Mouse (Mus musculus) embryo, embryonic 11 days (tissue): ENCODE results near the gene Rmi2.
A peak's percentile ranks its signal among the peaks of the same experiment; 100 is the strongest.
"Not testable (repeated sequence)": the region's sequence is repeated elsewhere in the genome, so short reads cannot be mapped to it uniquely, and the experiment has no call there.

ENCODE experiments used
- DNase-seq: peaks from one replicate; pipeline ENCODE4 v3.0.0-alpha.2; 2015

Rmi2 gene

DNA sequence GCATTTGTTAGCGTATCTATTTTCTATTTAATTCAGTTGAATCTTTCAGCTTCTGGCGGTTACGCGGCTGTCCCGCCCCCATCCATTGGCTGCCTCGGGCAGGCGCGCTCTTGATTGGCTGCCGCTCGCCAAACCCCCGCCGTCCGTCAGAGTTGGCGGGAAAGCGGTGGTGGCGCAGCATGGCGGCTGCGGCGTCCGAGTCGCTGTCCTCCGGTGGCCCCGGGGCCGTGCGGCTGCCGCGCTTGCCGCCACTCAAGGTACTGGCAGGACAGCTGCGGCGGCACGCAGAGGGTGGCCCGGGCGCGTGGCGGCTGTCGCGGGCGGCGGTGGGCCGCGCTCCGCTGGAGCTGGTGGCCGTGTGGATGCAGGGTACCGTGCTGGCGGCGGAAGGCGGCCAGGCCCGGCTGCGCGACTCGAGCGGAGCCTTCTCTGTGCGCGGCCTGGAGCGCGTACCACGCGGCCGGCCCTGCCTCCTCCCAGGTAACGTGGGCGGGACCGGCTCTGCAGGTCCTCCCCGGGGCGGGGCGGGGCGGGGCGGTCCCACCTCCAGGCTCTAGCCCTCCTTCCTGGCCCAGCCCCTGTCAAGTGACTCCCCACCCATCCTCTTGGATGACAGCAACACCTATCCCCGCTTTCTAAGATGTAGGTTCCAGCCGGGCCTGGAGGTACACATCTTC is at the start of gene Rmi2:
TSS of gene Rmi2 (plus strand) at position 149 of the 677 bp plus-strand sequence.
- peak; percentile 95 for DNase-seq

DNA sequence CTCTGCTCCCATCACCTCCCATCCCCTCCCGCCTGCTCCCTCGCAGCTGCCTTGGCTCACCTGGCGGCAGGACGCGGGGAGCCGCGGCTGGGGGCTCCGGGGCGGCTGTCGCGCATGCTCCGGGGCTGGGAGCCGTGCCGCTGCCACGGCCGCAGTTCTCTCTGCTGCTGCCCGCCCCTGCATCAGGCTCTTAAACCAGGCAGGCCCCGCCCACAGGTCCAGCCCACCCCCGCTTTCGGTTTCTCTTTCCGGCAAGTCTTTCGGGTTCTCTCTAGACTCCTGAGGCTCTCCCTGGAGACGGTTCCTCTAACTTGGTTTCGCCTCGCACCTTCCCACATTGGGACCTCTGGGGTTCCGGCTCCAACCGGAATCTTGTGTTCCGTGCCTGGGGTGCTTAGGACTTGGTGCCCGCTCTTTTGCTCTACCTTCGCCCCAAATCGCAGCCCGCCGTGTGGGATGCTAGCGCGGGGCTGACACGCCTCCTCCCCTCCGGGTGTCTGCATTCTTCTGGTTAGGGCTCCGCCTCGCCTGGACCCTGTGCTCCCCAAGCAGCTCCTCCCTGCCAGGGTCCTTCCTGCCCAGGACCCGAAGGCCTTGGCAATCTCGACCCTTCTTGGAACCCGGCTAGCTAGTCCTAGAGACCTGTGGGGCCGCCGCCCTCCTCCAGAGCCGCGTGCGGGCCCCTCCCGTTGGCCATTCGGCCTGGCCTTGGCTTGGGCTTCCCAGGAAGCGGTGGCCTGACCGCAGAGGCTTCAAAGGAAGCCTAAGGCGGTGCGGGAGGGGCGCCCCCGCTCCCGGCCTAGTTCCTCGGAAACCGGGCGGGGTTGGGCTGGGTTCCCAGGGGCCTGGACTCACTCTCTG is 49.3 kb upstream of the Rmi2 start, which contains the start of gene Socs1:
TSS of gene Socs1 (minus strand) at position 166 of the 861 bp plus-strand sequence.
- peak; percentile 93 for DNase-seq

DNA sequence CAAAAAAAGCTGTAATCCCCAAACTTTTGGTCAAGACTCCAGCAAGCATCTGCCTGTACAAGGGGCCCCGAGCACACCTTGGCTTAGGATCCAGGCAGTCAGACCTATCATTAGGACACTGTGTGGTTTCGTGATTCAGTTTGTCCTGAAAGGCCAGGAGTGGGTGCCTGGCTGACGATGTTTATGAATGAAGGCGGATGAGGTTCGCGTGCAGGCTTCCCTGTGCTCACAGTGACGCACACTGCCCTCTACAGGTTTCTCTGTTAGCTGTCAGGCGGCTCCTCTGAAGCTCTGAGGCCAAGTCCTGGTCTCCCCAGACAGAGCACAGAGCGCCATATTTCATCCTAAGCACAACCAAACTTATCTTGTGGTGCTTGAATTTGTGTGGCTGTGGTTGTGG is 48.6 kb upstream of the Rmi2 start:
- DNase-seq = peak; percentile 95

DNA sequence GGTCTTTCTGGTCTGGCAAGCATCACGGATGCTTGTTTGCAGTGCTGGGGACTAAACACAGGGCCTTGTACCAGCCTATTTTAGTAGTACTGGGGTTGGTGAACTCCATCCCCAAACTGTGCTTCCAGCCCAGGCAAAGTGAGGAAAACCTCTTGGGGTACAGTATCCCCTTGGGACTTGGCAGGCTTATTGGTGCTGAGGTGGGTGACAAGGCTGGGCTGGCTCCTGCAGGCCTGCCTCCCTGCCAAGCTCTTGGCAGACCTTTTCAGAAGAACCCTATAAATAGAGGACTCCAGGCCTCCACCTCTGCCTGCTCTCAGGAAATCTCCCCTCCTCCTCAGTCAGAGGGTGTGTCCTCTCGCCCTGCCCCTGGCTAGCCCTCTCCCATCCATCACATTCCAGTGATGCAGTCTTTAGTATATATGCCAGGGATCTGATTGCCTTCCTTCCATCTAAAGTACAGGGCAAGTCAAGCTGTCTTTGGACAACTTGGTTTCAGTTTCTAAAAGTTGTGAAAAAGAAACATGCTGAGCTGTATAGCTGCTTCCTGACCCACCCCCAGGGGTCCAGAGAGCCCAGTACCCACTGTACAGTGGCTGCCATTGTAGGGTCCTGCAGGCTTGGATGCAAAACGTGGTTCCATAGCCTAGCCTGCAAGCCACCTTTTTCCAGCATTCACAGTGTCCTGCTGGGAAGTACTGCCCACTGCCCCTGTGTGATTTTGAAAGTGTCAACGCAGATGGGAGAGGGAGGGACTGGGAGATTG is 47.9 kb upstream of the Rmi2 start:
- DNase-seq = no peak

DNA sequence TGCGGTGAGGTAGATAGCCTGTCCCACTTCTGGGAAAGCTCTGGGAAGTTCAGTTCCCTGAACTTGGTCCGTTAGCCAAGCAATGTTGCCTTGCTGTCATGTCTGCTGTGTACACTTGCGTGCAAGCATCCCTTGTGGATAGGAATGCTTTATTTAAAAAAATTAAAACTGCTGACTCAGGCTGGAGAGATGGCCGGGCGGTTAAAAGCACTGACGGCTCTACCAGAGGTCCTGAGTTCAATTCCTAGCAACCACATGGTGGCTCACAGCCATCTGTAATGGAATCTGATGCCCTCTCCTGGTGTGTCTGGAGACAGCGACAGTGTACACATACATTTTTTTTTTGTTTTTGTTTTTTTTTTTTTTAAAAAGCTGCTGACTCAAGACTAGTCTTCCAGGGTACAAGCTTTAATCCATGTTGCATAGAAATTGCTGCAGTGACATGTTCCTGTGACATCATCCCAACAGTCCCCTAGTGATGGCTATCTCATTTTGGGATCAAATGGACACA is 47.3 kb upstream of the Rmi2 start:
- no peak for DNase-seq

DNA sequence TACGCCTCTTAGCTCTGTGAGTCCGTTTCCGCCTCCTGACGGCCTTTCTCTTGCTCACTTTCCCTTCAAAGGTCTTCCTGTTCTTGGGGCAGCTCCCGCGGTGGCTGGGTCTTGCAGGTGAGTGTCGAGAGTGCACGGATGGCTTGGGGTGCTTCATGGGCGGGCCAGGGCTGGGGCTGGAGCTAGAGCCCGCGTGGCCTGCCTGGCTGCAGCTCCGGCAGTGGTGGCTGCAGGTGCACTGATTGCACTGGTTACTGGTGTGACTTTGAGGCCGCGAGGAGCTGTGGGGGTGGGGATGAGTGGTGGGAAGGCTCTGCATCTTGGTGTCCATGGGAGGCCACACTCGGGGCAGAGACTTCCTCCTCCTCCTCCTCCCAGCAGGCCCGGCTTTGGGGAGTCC is 46.6 kb upstream of the Rmi2 start, which contains the start of gene Tnp2:
TSS of gene Tnp2 (minus strand) at position 390 of the 400 bp plus-strand sequence.
- DNase-seq = no peak

DNA sequence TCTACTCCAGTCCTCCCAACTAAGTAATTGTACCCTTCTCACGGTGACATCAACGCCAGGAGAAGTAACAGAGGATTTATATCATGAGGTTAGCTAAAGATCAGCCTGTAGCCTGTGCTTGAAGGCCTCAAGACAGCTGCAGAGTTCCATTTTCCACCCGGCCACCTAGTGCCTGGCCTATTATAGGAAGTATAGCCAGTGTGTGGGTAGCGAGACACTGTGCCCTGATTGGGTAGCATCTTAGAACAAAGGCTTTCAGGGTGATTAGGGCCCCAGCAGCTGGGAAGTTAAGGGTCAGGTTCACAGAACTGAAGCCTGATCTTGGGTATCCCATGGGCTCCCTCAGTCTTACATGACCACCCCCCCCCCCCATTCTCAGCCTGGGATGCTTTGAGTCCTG is 46.0 kb upstream of the Rmi2 start:
- no peak for DNase-seq

DNA sequence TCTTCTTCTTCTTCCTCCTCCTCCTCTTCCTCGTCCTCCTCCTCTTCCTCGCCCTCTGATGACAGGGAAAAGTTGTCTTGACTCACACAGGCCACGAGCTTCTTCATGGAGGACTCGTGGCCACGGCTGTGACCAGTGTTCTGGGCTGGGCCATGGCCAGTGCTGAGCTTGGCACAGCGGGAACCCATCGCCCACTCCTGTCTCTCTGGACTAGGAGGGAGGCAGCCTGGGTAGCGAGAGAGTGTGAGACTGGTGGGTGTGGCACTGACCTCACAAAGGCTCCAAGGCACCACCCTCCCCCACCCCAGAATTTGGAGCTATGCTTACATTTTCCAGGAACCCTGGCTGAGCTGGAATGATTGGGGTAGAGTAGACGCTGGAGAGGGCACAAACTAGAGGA is 44.2 kb upstream of the Rmi2 start, which contains the start of gene Prm3:
TSS of gene Prm3 (minus strand) at position 213 of the 400 bp plus-strand sequence.
- no peak for DNase-seq

DNA sequence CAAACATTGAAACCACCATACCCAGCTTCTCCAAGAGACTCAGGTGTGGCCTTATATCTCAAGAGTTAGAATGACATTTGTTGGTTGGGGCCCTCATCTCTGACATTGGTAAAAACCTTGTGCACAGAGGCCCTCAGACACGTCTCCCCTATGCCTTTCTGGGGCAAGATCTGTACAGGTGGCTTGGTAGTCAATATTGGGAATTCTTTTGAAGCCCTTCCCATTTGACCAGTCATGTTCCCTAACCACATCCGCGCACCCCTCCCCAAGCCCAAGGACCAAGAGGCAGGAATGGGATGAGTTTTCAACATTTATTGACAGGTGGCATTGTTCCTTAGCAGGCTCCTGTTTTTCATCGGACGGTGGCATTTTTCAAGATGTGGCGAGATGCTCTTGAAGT is 38.8 kb upstream of the Rmi2 start, which contains the start of gene Prm2:
TSS of gene Prm2 (minus strand) at position 101 of the 400 bp plus-strand sequence.
- DNase-seq = no peak

DNA sequence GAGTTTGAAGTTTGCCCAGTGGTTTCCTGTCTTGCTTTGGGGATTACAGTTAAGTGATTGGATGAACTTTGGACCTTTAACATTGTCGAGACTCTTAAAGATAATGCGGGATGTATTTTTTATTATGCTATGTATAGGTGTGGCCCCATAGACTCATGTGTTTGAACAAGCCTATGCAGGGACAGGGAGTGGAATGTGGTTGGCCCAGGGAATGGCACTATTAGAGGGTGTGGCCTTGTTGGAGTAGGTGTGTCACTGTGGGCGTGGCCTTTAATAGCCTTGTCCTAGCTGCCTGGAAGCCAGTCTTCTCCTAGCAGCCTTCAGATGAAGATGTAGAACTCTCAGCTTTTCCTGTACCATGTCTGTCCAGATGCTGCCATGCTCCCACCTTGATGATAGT is 32.4 kb upstream of the Rmi2 start:
- not testable (repeated sequence) for DNase-seq

DNA sequence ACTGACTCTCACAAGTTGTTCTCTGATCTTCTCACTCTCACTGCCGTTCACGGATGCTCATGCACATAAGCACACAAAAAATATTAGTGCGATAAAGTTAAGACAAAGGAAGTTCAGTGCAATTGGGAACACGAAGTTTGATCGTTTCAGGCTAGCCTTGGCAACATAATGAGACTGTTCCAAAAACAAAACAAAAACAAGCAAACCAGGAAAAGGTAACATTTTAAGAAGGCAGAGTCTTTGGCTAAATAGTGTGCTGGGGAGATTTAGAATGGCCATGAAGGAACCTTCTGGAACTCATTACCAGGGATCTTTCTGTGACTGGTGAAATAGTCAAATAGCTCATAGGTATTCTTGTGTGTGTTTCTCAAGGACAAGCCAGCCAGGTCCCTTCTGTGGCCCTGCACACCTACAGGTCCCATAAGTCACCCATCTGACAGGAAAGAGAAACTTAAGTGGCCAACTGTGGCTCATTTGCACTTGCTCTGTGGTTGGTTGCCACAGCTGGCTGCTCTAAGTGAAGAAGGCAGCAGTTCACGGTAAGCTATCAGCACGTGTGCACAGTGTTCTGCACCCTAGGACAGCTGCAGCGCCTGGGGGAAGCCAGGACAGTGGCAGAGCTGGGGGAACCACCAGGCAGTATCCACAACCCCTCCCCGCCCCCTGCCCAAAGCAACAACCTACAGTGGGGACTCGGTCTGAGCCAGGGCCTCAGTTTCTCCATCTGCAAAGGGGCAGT is 28.9 kb upstream of the Rmi2 start, which contains the start of gene Prm1:
TSS of gene Prm1 (minus strand) at position 51 of the 739 bp plus-strand sequence.
- DNase-seq = no peak

DNA sequence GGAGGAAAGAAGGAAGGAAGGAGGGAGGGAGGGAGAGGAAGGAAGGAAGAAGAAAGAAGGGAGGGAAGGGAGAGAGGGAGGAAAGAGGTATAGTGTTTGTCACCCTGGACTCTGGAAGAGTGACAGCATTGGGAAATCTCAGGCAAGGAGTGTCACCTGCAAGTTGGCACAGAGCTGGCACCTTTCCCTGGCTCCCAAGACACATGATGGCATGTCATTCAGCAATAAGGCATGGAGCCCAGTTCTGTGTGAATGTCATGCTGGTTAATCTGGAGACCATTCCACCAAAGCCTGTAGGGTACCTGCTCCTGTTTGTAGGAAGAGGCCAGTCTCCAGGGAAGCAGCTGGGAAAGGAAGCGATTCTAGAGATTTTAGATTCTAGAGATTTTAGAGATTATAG is 24.5 kb upstream of the Rmi2 start:
- DNase-seq = no peak

DNA sequence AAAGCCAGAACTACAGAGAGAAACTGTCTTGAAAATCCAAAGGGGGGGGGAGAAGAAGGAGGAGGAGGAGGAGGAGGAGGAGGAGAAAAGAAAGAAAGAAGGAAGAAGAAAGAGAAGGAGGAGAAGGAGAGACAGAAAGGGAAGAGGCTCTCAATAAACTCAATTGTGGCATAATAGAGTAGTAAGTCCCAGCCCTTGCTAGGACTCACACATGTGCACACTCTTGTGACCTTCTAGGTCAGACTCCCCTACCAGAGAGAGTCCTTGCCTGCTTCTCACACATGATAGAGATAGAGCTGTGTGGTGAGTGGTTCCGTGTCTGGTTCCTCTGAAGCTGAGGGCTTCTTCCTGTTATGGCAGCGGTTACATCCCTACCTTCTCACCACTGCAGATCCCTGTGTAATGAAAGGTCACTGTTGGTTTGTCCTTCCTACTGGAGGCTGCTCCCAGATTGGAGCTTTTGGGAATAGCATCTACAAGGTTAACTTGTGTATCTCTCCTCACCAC is 21.9 kb upstream of the Rmi2 start, which contains the start of gene Gm11172:
TSS of gene Gm11172 (plus strand) at position 51 of the 507 bp plus-strand sequence.
- no peak for DNase-seq

DNA sequence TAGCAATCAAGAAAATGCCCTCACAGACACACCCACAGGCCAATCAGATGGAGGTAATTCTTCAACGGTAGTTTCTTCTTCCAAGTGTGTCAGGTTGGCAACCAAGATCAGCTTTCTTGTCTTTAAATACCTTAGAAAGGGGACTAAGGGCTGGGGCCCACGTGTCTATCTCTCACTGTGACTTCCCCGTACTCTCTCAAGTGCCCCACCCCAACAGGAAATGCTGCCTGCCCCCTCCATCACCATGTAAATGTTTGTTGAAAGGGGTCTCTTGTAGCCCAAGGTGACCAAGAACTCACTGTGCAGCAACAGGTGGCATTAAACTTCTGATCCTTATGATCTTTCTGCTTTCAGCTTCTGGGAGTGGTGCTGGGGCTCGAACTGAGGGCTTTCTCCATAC is 21.1 kb upstream of the Rmi2 start:
- DNase-seq = no peak

DNA sequence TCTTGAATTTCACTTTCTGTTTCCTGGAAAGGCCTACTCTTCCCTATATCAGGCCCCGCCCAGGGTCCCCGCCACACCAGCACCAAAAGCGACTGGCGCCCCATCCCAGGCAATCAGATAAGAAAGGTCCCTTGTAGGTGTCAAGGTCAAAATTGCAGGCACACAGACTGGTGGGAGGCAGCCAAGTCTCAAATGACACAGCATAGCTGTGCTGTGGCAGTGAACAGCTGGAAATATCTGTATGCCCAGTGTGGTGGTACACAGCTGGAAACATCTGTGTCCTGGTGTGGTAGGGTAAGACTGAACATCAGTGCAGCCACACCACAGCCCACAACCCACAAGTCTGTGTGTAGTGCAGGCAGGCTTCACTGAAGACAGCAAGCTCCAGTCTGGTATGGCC is 20.0 kb upstream of the Rmi2 start:
- no peak for DNase-seq

DNA sequence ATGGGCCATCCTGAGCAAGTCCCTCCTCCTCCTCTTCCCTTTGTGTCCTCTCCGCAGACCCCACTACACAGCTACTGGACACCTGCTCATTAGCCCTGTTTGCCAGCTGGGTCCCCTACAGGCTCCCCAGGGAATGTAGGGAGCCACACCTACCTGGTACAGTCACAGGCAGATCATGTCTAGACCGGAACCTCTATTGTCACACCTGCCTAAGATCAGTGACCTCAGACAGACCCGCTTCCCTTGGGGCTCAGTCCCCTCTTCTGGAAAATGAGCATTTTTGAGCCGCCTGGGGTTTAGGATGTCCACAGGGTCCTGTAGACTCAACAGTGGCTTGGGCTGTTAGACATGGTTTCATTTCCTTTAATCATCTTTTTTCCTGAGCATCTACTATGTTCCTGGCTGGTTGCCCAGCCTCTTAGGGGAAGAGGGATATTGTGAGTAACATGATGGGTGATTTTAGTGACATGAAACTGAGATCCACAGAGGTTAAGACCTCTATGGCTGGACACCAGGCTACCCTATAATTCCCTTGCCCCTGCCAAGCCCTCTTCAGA is 16.2 kb upstream of the Rmi2 start:
- no peak for DNase-seq

DNA sequence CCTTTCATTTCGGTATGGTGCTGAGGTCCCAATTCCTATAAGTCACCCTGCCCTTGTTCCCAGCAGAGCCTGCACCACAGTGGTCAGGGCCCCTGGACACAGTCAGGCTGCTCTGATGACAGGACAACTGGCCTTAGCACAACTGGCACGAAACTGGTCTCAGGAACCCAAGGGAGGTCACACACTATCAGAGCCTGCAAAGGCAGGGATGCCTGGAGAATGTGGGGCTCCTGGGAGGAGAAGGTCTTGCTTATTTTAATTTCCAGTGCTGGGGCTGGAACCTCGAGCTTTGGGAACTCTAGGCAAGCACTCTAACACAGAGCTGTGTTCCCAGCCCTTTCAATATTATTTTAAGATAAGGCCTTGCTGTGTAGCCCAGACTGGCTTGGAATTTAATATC is 14.9 kb upstream of the Rmi2 start:
- DNase-seq = no peak

DNA sequence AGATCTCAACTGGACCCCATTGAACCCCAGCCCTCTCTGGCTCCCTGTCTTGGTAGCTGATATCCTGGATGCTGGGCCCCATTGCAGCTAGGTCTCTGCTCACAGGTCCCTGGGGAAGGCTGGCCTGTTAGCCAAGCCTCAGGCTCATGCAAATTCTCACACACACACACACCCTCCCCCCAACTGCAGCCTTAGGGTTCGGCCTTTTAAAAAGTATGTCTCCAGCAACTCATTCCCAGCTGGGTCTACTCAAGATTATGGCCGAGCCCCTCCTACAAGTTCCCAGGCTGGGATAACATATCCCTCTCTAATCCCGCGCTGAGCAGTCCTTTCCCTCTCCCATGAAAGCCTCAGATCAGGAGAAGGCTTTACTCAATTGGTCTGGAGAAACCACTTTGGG is 13.5 kb upstream of the Rmi2 start:
- no peak for DNase-seq

DNA sequence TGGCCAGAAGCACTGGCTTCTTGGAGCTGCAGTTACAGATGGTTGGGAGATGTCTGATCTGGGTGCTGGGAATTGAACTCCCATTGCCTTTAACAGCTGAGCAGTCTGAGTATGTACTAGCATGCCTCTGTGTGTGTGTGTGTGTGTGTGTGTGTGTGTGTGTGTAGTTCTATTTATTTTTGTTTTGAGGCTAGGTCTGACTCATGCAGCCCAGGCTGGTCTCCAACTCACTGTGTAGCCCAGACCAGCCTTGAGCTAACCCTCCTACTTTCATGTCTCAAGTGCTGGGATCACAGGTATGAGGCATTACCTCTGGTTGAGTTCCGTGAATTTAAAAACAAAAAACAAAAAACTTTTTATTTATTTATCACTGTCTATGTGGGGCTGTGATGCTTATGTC is 10.3 kb upstream of the Rmi2 start:
- DNase-seq = no peak

DNA sequence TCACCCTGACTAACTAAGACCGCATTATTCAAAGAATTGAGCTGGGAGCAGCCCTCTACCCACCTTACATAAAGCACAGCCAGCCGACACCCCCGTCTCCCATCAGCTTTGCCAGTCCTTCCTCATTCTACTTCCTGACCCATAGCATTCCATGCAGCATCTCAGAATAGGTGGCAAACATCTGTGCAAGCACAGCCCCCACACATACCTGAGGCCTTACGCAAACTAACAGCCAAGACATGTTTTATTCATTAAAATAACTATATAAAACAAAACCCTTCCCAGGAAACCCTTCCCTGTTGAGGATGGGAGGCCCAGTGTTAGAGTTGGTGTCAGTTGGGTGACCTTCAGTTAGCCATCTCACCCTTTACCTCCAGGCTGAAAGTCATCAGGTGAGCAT is 9.0 kb upstream of the Rmi2 start:
- no peak for DNase-seq

DNA sequence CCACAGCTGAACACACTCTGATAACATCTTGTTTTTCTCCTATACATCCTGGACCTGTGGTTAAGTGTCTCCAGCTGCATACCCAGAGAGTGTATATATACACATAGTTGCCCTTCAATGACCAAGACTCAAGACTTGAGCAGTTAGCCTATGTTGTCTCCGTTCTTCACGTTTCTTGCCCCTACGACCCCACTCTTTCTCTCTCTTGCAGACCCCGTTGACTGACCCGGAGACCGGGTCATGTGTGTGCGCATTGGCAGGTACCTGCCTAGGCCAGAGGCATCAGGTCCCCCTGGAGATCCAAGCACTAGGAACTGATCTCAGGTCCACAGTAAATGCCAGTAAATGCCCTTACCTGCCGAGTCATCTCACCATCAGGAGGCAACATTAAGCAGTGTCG is 7.6 kb upstream of the Rmi2 start:
- DNase-seq = no peak
